Mouse (Mus musculus) ovary, postnatal 10 days (tissue): ENCODE data around the gene Kcng1.

Experiments used
- DNase-seq: peaks from one replicate; pipeline ENCODE4 v3.0.0; 2022; ENCODE audit warnings: low spot score

Kcng1 gene

GRCm38 (mm10) chr2:168281582-168281981 is at the start of gene Kcng1:
Gene Kcng1, minus strand, starts transcription at chr2:168281736.
- DNase-seq, result no peak

- no peak for DNase-seq
These were observed 49.0 kb upstream of the Kcng1 start for GRCm38 (mm10) chr2:168330421-168331070.

- DNase-seq, result no peak
These were observed 40.3 kb upstream of the Kcng1 start for GRCm38 (mm10) chr2:168321716-168322374.

- no peak for DNase-seq
These were observed 39.0 kb upstream of the Kcng1 start for GRCm38 (mm10) chr2:168320388-168321182.

- DNase-seq, result no peak
These were observed 33.3 kb upstream of the Kcng1 start for GRCm38 (mm10) chr2:168314646-168315446.

GRCm38 (mm10) chr2:168312504-168312903 is 31.0 kb upstream of the Kcng1 start:
- DNase-seq, result no peak

GRCm38 (mm10) chr2:168311006-168311405 is 29.5 kb upstream of the Kcng1 start:
- no peak for DNase-seq

- DNase-seq, result no peak
These were observed 27.4 kb upstream of the Kcng1 start for GRCm38 (mm10) chr2:168308916-168309315.

GRCm38 (mm10) chr2:168299650-168300049 is 18.1 kb upstream of the Kcng1 start:
- no peak for DNase-seq

- DNase-seq, result no peak
These were observed 15.0 kb upstream of the Kcng1 start for GRCm38 (mm10) chr2:168296530-168296929.

- DNase-seq, result no peak
These were observed 11.0 kb upstream of the Kcng1 start for GRCm38 (mm10) chr2:168292521-168292920.

- DNase-seq, result no peak
These were observed 10.5 kb upstream of the Kcng1 start for GRCm38 (mm10) chr2:168292041-168292440.

GRCm38 (mm10) chr2:168289851-168290250 is 8.3 kb upstream of the Kcng1 start:
- DNase-seq, result no peak

- no peak for DNase-seq
These were observed 7.5 kb upstream of the Kcng1 start for GRCm38 (mm10) chr2:168289016-168289415.

GRCm38 (mm10) chr2:168286987-168287386 is 5.5 kb upstream of the Kcng1 start:
- DNase-seq, result no peak

- no peak for DNase-seq
These were observed 3.6 kb upstream of the Kcng1 start for GRCm38 (mm10) chr2:168285143-168285542.

GRCm38 (mm10) chr2:168280729-168281581 is 581 bp downstream of the Kcng1 start:
- DNase-seq, result peak; percentile 27

GRCm38 (mm10) chr2:168274374-168274935 is 7.1 kb downstream of the Kcng1 start:
- peak; percentile 45 for DNase-seq

- DNase-seq, result no peak
These were observed 8.1 kb downstream of the Kcng1 start for GRCm38 (mm10) chr2:168273387-168273786.

- no peak for DNase-seq
These were observed 13.5 kb downstream of the Kcng1 start for GRCm38 (mm10) chr2:168268033-168268432.

GRCm38 (mm10) chr2:168260900-168261299 is 20.6 kb downstream of the Kcng1 start:
- DNase-seq, result no peak
